ENCODE assay signal across 13 mouse cellular contexts in genomic region chr6:5081099-5081498, GRCm38 (mm10).
A peak's percentile ranks its signal among the peaks of the same experiment; 100 is the strongest.
DNase-seq lines count a peak whose midpoint lies in the region; ATAC-seq and TF ChIP-seq lines count a peak whose summit lies in the region.
"Had no signal": no experiment of that assay in that cellular context is flagged by ENCODE, and none has a peak within 500 bp of the region (broad histone marks: within the 10 kb centered on the region; RNA-seq: fewer than 3 reads in every experiment).

No protein-coding gene starts in this region.

- WGBS in hindbrain, embryonic 11.5 days: 53% methylated on average over 8 of the region's 8 CpGs
- WGBS in hindbrain, embryonic 12.5 days: 50% methylated on average over 8 of the region's 8 CpGs
- 33% methylated on average over 8 of the region's 8 CpGs for WGBS in embryonic facial prominence, embryonic 10.5 days
- 15% methylated on average over 8 of the region's 8 CpGs for WGBS in limb, embryonic 12.5 days
- 40% methylated on average over 8 of the region's 8 CpGs for WGBS in kidney, embryonic 16.5 days

- H3K4me2 ChIP-seq in hindbrain, embryonic 11.5 days (replicated peaks; ENCODE audit: low read depth, low read length): no peak overlapping the region
- H3K4me2 ChIP-seq in hindbrain, embryonic 12.5 days (replicated peaks): no peak overlapping the region
- H3K4me2 ChIP-seq in limb, embryonic 12.5 days: no peak overlapping the region
- no peak overlapping the region for H3K4me2 ChIP-seq in kidney, embryonic 16.5 days (replicated peaks; ENCODE audit: low read depth, low read length)
- H3K4me2 ChIP-seq: forebrain, embryonic 12.5 days; neural tube, embryonic 13.5 days had no signal

- H3K36me3 ChIP-seq in hindbrain, embryonic 11.5 days (ENCODE audit: control insufficient read depth, insufficient read depth, low read length): no peaks in the 10 kb centered on the region
- 0 out of 2 replicates have a peak, but pooled peaks cover 2% of the 10 kb centered on the region for H3K36me3 ChIP-seq in hindbrain, embryonic 12.5 days
- peaks cover 7% of the 10 kb centered on the region for H3K36me3 ChIP-seq in embryonic facial prominence, embryonic 10.5 days (replicated peaks)
- no peaks in the 10 kb centered on the region for H3K36me3 ChIP-seq in limb, embryonic 12.5 days
- H3K36me3 ChIP-seq in kidney, embryonic 16.5 days (ENCODE audit: insufficient read depth, low read length): peaks cover 7% of the 10 kb centered on the region; the same call in 1 of the 2 replicates

- H3K4me1 ChIP-seq in hindbrain, embryonic 11.5 days (replicated peaks; ENCODE audit: control insufficient read depth, insufficient read depth, low read length): 0 out of 2 replicates have a peak, but pooled peaks cover 4% of the 10 kb centered on the region
- peaks cover 20% of the 10 kb centered on the region for H3K4me1 ChIP-seq in hindbrain, embryonic 12.5 days
- H3K4me1 ChIP-seq in embryonic facial prominence, embryonic 10.5 days: peaks cover 41% of the 10 kb centered on the region
- peaks cover 22% of the 10 kb centered on the region for H3K4me1 ChIP-seq in limb, embryonic 12.5 days (replicated peaks)
- peaks cover 14% of the 10 kb centered on the region for H3K4me1 ChIP-seq in kidney, embryonic 16.5 days (ENCODE audit: insufficient read depth, low read length)

- no peak for TF ChIP-seq CTCF in brain, embryonic 14.5 days (IDR thresholded peaks at IDR 0.05; ENCODE audit: borderline replicate concordance, extremely low read depth, insufficient read depth, insufficient read length)

- no peaks in the 10 kb centered on the region for H3K27me3 ChIP-seq in hindbrain, embryonic 11.5 days (ENCODE audit: control insufficient read depth, insufficient read depth, low read length)
- H3K27me3 ChIP-seq in hindbrain, embryonic 12.5 days: no peaks in the 10 kb centered on the region
- H3K27me3 ChIP-seq in embryonic facial prominence, embryonic 10.5 days (replicated peaks; ENCODE audit: low read depth, poor library complexity, severe bottlenecking): no peaks in the 10 kb centered on the region
- H3K27me3 ChIP-seq in limb, embryonic 12.5 days: no peaks in the 10 kb centered on the region
- no peaks in the 10 kb centered on the region for H3K27me3 ChIP-seq in kidney, embryonic 16.5 days (ENCODE audit: insufficient read depth, low read length)
- H3K27me3 ChIP-seq: forebrain, embryonic 12.5 days; neural tube, embryonic 13.5 days had no signal

- no peak overlapping the region for H3K27ac ChIP-seq in hindbrain, embryonic 11.5 days (ENCODE audit: low read depth, low read length)
- no peak overlapping the region; the same call in 1 of the 2 replicates for H3K27ac ChIP-seq in hindbrain, embryonic 12.5 days
- peak overlapping the region; percentile 80 for H3K27ac ChIP-seq in embryonic facial prominence, embryonic 10.5 days (replicated peaks)
- H3K27ac ChIP-seq in limb, embryonic 12.5 days: peak overlapping the region; percentile 81
- no peak overlapping the region for H3K27ac ChIP-seq in kidney, embryonic 16.5 days (ENCODE audit: low read length)
- H3K27ac ChIP-seq: neural tube, embryonic 13.5 days had no signal

- no peak for ATAC-seq in hindbrain, embryonic 11.5 days (ENCODE audit: low FRiP score)
- ATAC-seq in hindbrain, embryonic 12.5 days (ENCODE audit: low FRiP score): no peak
- peak; percentile 56; the same call in 1 of the 2 replicates for ATAC-seq in limb, embryonic 12.5 days (ENCODE audit: insufficient number of reproducible peaks, insufficient read depth, low FRiP score, low TSS enrichment, low read depth)
- no peak for ATAC-seq in kidney, embryonic 16.5 days (ENCODE audit: low FRiP score, low TSS enrichment)
- ATAC-seq: inflammation-experienced regulatory T-cells, adult 6 months had no signal

- TF ChIP-seq POLR2A in brain, embryonic 14.5 days (IDR thresholded peaks at IDR 0.05; ENCODE audit: borderline replicate concordance, extremely low read depth, insufficient read depth, insufficient read length, poor library complexity, severe bottlenecking): no peak

- no peak overlapping the region for H3K4me3 ChIP-seq in hindbrain, embryonic 11.5 days (ENCODE audit: low read depth, low read length)
- H3K4me3 ChIP-seq in hindbrain, embryonic 12.5 days: no peak overlapping the region
- H3K4me3 ChIP-seq in embryonic facial prominence, embryonic 10.5 days: no peak overlapping the region
- H3K4me3 ChIP-seq in limb, embryonic 12.5 days (replicated peaks): no peak overlapping the region
- no peak overlapping the region for H3K4me3 ChIP-seq in kidney, embryonic 16.5 days (ENCODE audit: low read length)
- H3K4me3 ChIP-seq: forebrain, embryonic 12.5 days; neural tube, embryonic 13.5 days had no signal

- no peak overlapping the region for H3K9ac ChIP-seq in hindbrain, embryonic 11.5 days (ENCODE audit: low read depth, low read length)
- no peak overlapping the region for H3K9ac ChIP-seq in hindbrain, embryonic 12.5 days
- no peak overlapping the region for H3K9ac ChIP-seq in limb, embryonic 12.5 days (replicated peaks)
- no peak overlapping the region for H3K9ac ChIP-seq in kidney, embryonic 16.5 days (replicated peaks; ENCODE audit: low read length)
- H3K9ac ChIP-seq: forebrain, embryonic 12.5 days; neural tube, embryonic 13.5 days had no signal

- DNase-seq in hindbrain, embryonic 11.5 days (ENCODE audit: low spot score): peak; percentile 29
- DNase-seq in brain, embryonic 14.5 days (ENCODE audit: low read depth): peak; percentile 9
- peak; percentile 60 for DNase-seq in embryonic facial prominence, embryonic 10.5 days (ENCODE audit: low spot score)
- no peak for DNase-seq in c-Kit-positive CD71-positive TER-119-positive erythroid progenitor cells, embryonic 14.5 days (ENCODE audit: low spot score)
- DNase-seq: cerebellum, adult 9-11 months; gastrocnemius, postnatal 25 days; left cerebral cortex, postnatal 4 days had no signal

- H3K9me3 ChIP-seq in hindbrain, embryonic 11.5 days (ENCODE audit: control insufficient read depth, low read length): no peaks in the 10 kb centered on the region
- H3K9me3 ChIP-seq in hindbrain, embryonic 12.5 days (replicated peaks): no peaks in the 10 kb centered on the region
- no peaks in the 10 kb centered on the region for H3K9me3 ChIP-seq in embryonic facial prominence, embryonic 10.5 days
- no peaks in the 10 kb centered on the region for H3K9me3 ChIP-seq in limb, embryonic 12.5 days
- no peaks in the 10 kb centered on the region for H3K9me3 ChIP-seq in kidney, embryonic 16.5 days (ENCODE audit: low read length)
- H3K9me3 ChIP-seq: forebrain, embryonic 12.5 days; neural tube, embryonic 13.5 days had no signal

Comparison
In these comparisons a context has a peak if more than half of its experiments do, and no peak if none do; other contexts are left out.
1. H3K27ac ChIP-seq: peak in embryonic facial prominence, embryonic 10.5 days (single experiment) and limb, embryonic 12.5 days (single experiment); none in hindbrain, embryonic 11.5 days (single experiment), hindbrain, embryonic 12.5 days (single experiment) and kidney, embryonic 16.5 days (single experiment).